In genomic region chr9:118272713-118273407, GRCm38 (mm10) we compare ENCODE assay signal across 15 mouse cellular contexts.
DNase-seq lines count a peak whose midpoint lies in the region; ATAC-seq and TF ChIP-seq lines count a peak whose summit lies in the region.
"Had no signal": no experiment of that assay in that cellular context is flagged by ENCODE, and none has a peak within 500 bp of the region (broad histone marks: within the 10 kb centered on the region; RNA-seq: fewer than 3 reads in every experiment).

No protein-coding gene starts in this region.

- H3K79me2 ChIP-seq in liver, adult 2 months (ENCODE audit: control insufficient read depth, insufficient read depth, low read length) = no peaks in the 10 kb centered on the region

- no peak for ATAC-seq in midbrain, embryonic 13.5 days
- ATAC-seq: Patski had no signal

- no peak overlapping the region for H3K4me2 ChIP-seq in midbrain, embryonic 13.5 days (replicated peaks)
- H3K4me2 ChIP-seq: liver, embryonic 13.5 days; midbrain, embryonic 11.5 days; neural tube, embryonic 13.5 days had no signal

- no peaks in the 10 kb centered on the region for H3K27me3 ChIP-seq in liver, adult 2 months (ENCODE audit: control insufficient read depth, insufficient read depth, low read length)
- 0 out of 2 replicates have a peak, but pooled peaks cover 5% of the 10 kb centered on the region for H3K27me3 ChIP-seq in midbrain, embryonic 13.5 days
- H3K27me3 ChIP-seq: liver, embryonic 13.5 days; neural tube, embryonic 13.5 days had no signal

- no peak for TF ChIP-seq POLR2A in liver, adult 2 months (IDR thresholded peaks at IDR 0.05; ENCODE audit: extremely low read depth, insufficient read depth, low read length)

- no peak overlapping the region for H3K9ac ChIP-seq in liver, adult 2 months (ENCODE audit: low read depth, low read length)
- no peak overlapping the region for H3K9ac ChIP-seq in midbrain, embryonic 13.5 days (replicated peaks)
- H3K9ac ChIP-seq: liver, embryonic 13.5 days; neural tube, embryonic 13.5 days had no signal

- H3K4me3 ChIP-seq in liver, adult 2 months (ENCODE audit: insufficient read depth, low read depth, low read length) = no peak overlapping the region
- H3K4me3 ChIP-seq in midbrain, embryonic 13.5 days (replicated peaks) = no peak overlapping the region
- H3K4me3 ChIP-seq: hindbrain, embryonic 10.5 days; liver, embryonic 13.5 days; neural tube, embryonic 13.5 days had no signal

- DNase-seq in adrenal gland, postnatal 14 days = peak; percentile 14
- DNase-seq in adrenal gland, postnatal 4 days (ENCODE audit: low spot score in 2 of 2) = no peak
- DNase-seq in liver, adult 2 months (ENCODE audit: extremely low read depth, low read depth, low spot score) = peak; percentile 28
- DNase-seq in liver = no peak
- peak; percentile 64 for DNase-seq in induced T-regulatory cell, adult 2 months (ENCODE audit: low read depth)
- peak; percentile 12 to 27 for DNase-seq in lung, postnatal 4 days
- DNase-seq in cerebellum, adult 11-12 months = no peak
- DNase-seq: cerebellum, adult 8-10 months; liver, embryonic 13.5 days; thymus, postnatal 14 days had no signal

- H3K27ac ChIP-seq in liver, adult 2 months (replicated peaks; ENCODE audit: insufficient read depth, low read depth, low read length) = no peak overlapping the region
- no peak overlapping the region for H3K27ac ChIP-seq in midbrain, embryonic 13.5 days
- H3K27ac ChIP-seq: hindbrain, embryonic 10.5 days; liver, embryonic 13.5 days; neural tube, embryonic 13.5 days had no signal

- no peaks in the 10 kb centered on the region for H3K36me3 ChIP-seq in liver, adult 2 months (ENCODE audit: control insufficient read depth, insufficient read depth, low read length)
- no peaks in the 10 kb centered on the region for H3K36me3 ChIP-seq in midbrain, embryonic 13.5 days
- H3K36me3 ChIP-seq: hindbrain, embryonic 10.5 days; liver, embryonic 13.5 days; neural tube, embryonic 13.5 days had no signal

- WGBS in liver, adult 2 months = 55% methylated on average over 11 of the region's 11 CpGs
- WGBS in midbrain, embryonic 13.5 days = 87% methylated on average over 11 of the region's 11 CpGs

- no peaks in the 10 kb centered on the region for H3K9me3 ChIP-seq in midbrain, embryonic 13.5 days
- H3K9me3 ChIP-seq: hindbrain, embryonic 10.5 days; liver, embryonic 13.5 days; neural tube, embryonic 13.5 days had no signal

- TF ChIP-seq CTCF in liver, adult 2 months (IDR thresholded peaks at IDR 0.05; ENCODE audit: low read depth, low read length) = no peak

- H3K4me1 ChIP-seq in liver, adult 2 months (ENCODE audit: control insufficient read depth, insufficient read depth, low read length) = 0 out of 2 replicates have a peak, but pooled peaks cover 2% of the 10 kb centered on the region
- no peaks in the 10 kb centered on the region for H3K4me1 ChIP-seq in midbrain, embryonic 13.5 days (replicated peaks)
- H3K4me1 ChIP-seq: hindbrain, embryonic 10.5 days; liver, embryonic 13.5 days; neural tube, embryonic 13.5 days had no signal

Comparison
In these comparisons a context has a peak if more than half of its experiments do, and no peak if none do; other contexts are left out.
1. DNase-seq: peak in adrenal gland, postnatal 14 days (single experiment), liver, adult 2 months (single experiment), induced T-regulatory cell, adult 2 months (single experiment) and lung, postnatal 4 days (2 of 2); none in adrenal gland, postnatal 4 days (0 of 2), liver (single experiment) and cerebellum, adult 11-12 months (single experiment).